Mouse (Mus musculus): ENCODE data around the gene Slco4a1. TPM values are rescaled to one million over a fixed set of nuclear protein-coding genes. Genes with fewer than 3 reads are reported as not detected.

The Slco4a1 gene
- polyA plus RNA-seq, 1 experiment: 13.9 TPM

GRCm38 (mm10) chr2:180513835-180514234 is 57.8 kb downstream of the Slco4a1 start:
- no peaks in the 10 kb centered on the region for H3K36me3 ChIP-seq (ENCODE audit: control insufficient read depth, insufficient read depth, low read length)
- H3K4me3 ChIP-seq (ENCODE audit: low read depth, low read length): no peak overlapping the region
- H3K27me3 ChIP-seq (ENCODE audit: control insufficient read depth, insufficient read depth, low read length): no peaks in the 10 kb centered on the region
- no peak for TF ChIP-seq CTCF (IDR thresholded peaks at IDR 0.05; ENCODE audit: extremely low read depth, insufficient read length, insufficient replicate concordance, low read depth, low read length)
- TF ChIP-seq POLR2A (IDR thresholded peaks at IDR 0.05; ENCODE audit: low read depth, low read length): no peak
- 50% methylated on average over 4 of the region's 4 CpGs for WGBS
- no peak overlapping the region for H3K27ac ChIP-seq (ENCODE audit: insufficient read depth, low read depth, low read length)
- no peaks in the 10 kb centered on the region for H3K4me1 ChIP-seq (ENCODE audit: control insufficient read depth, insufficient read depth, insufficient read length, low read length)

- WGBS: 67% methylated on average over 5 of the region's 5 CpGs
Observed at GRCm38 (mm10) chr2:180521437-180522221, 65.6 kb downstream of the Slco4a1 start.

GRCm38 (mm10) chr2:180522825-180523224 is 66.8 kb downstream of the Slco4a1 start:
- Histone ChIP-seq H3K36me3 (ENCODE audit: control insufficient read depth, insufficient read depth, low read length) (no peaks in the 10 kb centered on the region), H3K4me3 (ENCODE audit: low read depth, low read length) (no peak overlapping the region), H3K4me1 (ENCODE audit: control insufficient read depth, insufficient read depth, insufficient read length, low read length) (no peaks in the 10 kb centered on the region), H3K27me3 (ENCODE audit: control insufficient read depth, insufficient read depth, low read length) (no peaks in the 10 kb centered on the region), H3K27ac (ENCODE audit: insufficient read depth, low read depth, low read length) (no peak overlapping the region)
- no peak for TF ChIP-seq POLR2A (IDR thresholded peaks at IDR 0.05; ENCODE audit: low read depth, low read length)
- TF ChIP-seq CTCF (IDR thresholded peaks at IDR 0.05; ENCODE audit: extremely low read depth, insufficient read length, insufficient replicate concordance, low read depth, low read length): no peak
- WGBS: 75% methylated on average over 4 of the region's 4 CpGs

More at GRCm38 (mm10) chr2:180521437-180522221, 65.6 kb downstream of the Slco4a1 start:
- Histone ChIP-seq H3K4me3 (ENCODE audit: low read depth, low read length) (no peak overlapping the region), H3K36me3 (ENCODE audit: control insufficient read depth, insufficient read depth, low read length) (no peaks in the 10 kb centered on the region), H3K27me3 (ENCODE audit: control insufficient read depth, insufficient read depth, low read length) (no peaks in the 10 kb centered on the region), H3K27ac (ENCODE audit: insufficient read depth, low read depth, low read length) (no peak overlapping the region), H3K4me1 (ENCODE audit: control insufficient read depth, insufficient read depth, insufficient read length, low read length) (no peaks in the 10 kb centered on the region)
- TF ChIP-seq POLR2A (IDR thresholded peaks at IDR 0.05; ENCODE audit: low read depth, low read length) (no peak), CTCF (IDR thresholded peaks at IDR 0.05; ENCODE audit: extremely low read depth, insufficient read length, insufficient replicate concordance, low read depth, low read length) (no peak)

Other genes with a start within 250 kb of the Slco4a1 start
- gene Lama5, start 230.4 kb upstream of the Slco4a1 start, polyA plus RNA-seq (2012; rRNA removed): 36.0 and 41.7 TPM in 2 replicates
- gene Rps21, start 198.9 kb upstream of the Slco4a1 start, polyA plus RNA-seq (2012; rRNA removed): 2,052 and 2,413 TPM in 2 replicates
- 15.3 and 32.0 TPM in 2 replicates for gene Cables2, start 182.7 kb upstream of the Slco4a1 start, polyA plus RNA-seq (2012; rRNA removed)
- gene Rbbp8nl, start 166.4 kb upstream of the Slco4a1 start, polyA plus RNA-seq (2012; rRNA removed): 1.2 and 1.6 TPM in 2 replicates
- 36.0 and 121 TPM in 2 replicates for gene Gata5, start 121.5 kb upstream of the Slco4a1 start, polyA plus RNA-seq (2012; rRNA removed)
- 0.38 and 0.70 TPM in 2 replicates for gene Ntsr1, start 43.7 kb downstream of the Slco4a1 start, polyA plus RNA-seq (2012; rRNA removed)
- 8.5 and 16.1 TPM in 2 replicates for gene Mrgbp, start 125.1 kb downstream of the Slco4a1 start, polyA plus RNA-seq (2012; rRNA removed)
- 23.3 and 62.6 TPM in 2 replicates for gene Ogfr, start 133.0 kb downstream of the Slco4a1 start, polyA plus RNA-seq (2012; rRNA removed)
- gene Col9a3, start 141.5 kb downstream of the Slco4a1 start, polyA plus RNA-seq (2012; rRNA removed): 0.52 and 1.2 TPM in 2 replicates
- gene Tcfl5, start 186.5 kb downstream of the Slco4a1 start, polyA plus RNA-seq (2012; rRNA removed): not detected in 2 replicates

All from small intestine, adult 2 months (tissue).